Comparison of ENCODE assay signal across 13 mouse cellular contexts in the genomic region with DNA sequence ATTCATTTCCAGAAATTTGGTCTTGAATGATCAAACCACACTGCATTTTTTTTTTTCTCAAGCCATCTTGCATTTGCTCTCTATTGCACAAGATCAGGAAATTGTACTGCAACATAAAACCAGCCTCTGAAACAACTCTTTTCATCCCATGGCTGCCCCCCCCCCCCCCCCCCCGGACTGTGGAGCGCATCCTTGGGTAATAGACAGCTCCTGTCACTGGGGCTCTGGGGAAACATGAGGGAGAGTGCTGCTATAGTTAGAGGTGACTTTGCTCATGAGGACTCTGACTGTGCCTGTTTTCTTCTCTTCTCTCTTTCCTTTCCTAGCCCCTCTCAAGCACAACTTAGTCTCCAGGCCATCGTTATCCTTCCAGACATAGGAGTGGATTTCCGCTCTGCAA.
A peak's percentile ranks its signal among the peaks of the same experiment; 100 is the strongest.
DNase-seq lines count a peak whose midpoint lies in the region; ATAC-seq and TF ChIP-seq lines count a peak whose summit lies in the region.
"Had no signal": no experiment of that assay in that cellular context is flagged by ENCODE, and none has a peak within 500 bp of the region (broad histone marks: within the 10 kb centered on the region; RNA-seq: fewer than 3 reads in every experiment).

No protein-coding gene starts in this region.

- H3K36me3 ChIP-seq in forebrain, embryonic 16.5 days (ENCODE audit: control insufficient read depth, insufficient read depth): no peaks in the 10 kb centered on the region
- H3K36me3 ChIP-seq in forebrain, embryonic 10.5 days (replicated peaks): peaks cover 4% of the 10 kb centered on the region; the same call in 1 of the 2 replicates

- peaks cover 22% of the 10 kb centered on the region for H3K4me1 ChIP-seq in forebrain, embryonic 16.5 days (replicated peaks; ENCODE audit: control insufficient read depth, insufficient read depth, low read length)
- H3K4me1 ChIP-seq in forebrain, embryonic 10.5 days: peaks cover 15% of the 10 kb centered on the region

- ATAC-seq in forebrain, embryonic 16.5 days: no peak
- ATAC-seq in megakaryocyte progenitor cell, adult 5-6 weeks (replicated peaks; ENCODE audit: poor library complexity): peak; percentile 89

- H3K4me3 ChIP-seq in forebrain, embryonic 16.5 days (replicated peaks; ENCODE audit: low read length): no peak overlapping the region
- H3K4me3 ChIP-seq in forebrain, embryonic 10.5 days: no peak overlapping the region
- no peak overlapping the region for H3K4me3 ChIP-seq in layer of hippocampus, adult 2 months

- H3K27ac ChIP-seq in forebrain, embryonic 16.5 days (ENCODE audit: low read length): peak overlapping the region; percentile 50
- no peak overlapping the region for H3K27ac ChIP-seq in forebrain, embryonic 10.5 days
- peak overlapping the region; percentile 73; the same call in 1 of the 2 replicates for H3K27ac ChIP-seq in layer of hippocampus, adult 2 months

- no peak for DNase-seq in forebrain, embryonic 10.5 days (ENCODE audit: extremely low spot score, low spot score)
- DNase-seq in layer of hippocampus, adult 2 months (ENCODE audit: low spot score in 2 of 2): no peak
- no peak for DNase-seq in layer of hippocampus, adult 18-20 months (ENCODE audit: low spot score in 2 of 2)
- DNase-seq in adipocyte (ENCODE audit: low spot score): peak; percentile 9
- no peak for DNase-seq in adrenal gland, adult 18-20 months (ENCODE audit: low spot score in 2 of 2)
- no peak for DNase-seq in layer of hippocampus, adult 11-12 months (ENCODE audit: low spot score)
- DNase-seq: cerebellum, adult 9-10 months; kidney, adult 9 months; layer of hippocampus, adult 9-11 months; lung, adult 2 months; thymus, postnatal 25 days had no signal

- WGBS in forebrain, embryonic 16.5 days: 34% methylated on average over 2 of the region's 4 CpGs
- WGBS in forebrain, embryonic 10.5 days: 60% methylated on average over 4 of the region's 4 CpGs

- TF ChIP-seq CTCF in layer of hippocampus, adult 2 months (conservative IDR thresholded peaks at IDR 0.05): no peak

- no peak overlapping the region for H3K9ac ChIP-seq in forebrain, embryonic 16.5 days (replicated peaks; ENCODE audit: low read depth, low read length)

- H3K4me2 ChIP-seq in forebrain, embryonic 16.5 days (ENCODE audit: low read length): no peak overlapping the region

- H3K9me3 ChIP-seq in forebrain, embryonic 16.5 days (ENCODE audit: control insufficient read depth, low read length): no peaks in the 10 kb centered on the region
- no peaks in the 10 kb centered on the region for H3K9me3 ChIP-seq in forebrain, embryonic 10.5 days

- no peaks in the 10 kb centered on the region for H3K27me3 ChIP-seq in forebrain, embryonic 16.5 days (replicated peaks; ENCODE audit: control insufficient read depth, insufficient read depth, low read length)
- no peaks in the 10 kb centered on the region for H3K27me3 ChIP-seq in forebrain, embryonic 10.5 days (ENCODE audit: poor library complexity, severe bottlenecking)
